ENCODE assay signal across 7 mouse cellular contexts in genomic region chr10:128302357-128302756, GRCm38 (mm10). TPM values are rescaled to one million over a fixed set of nuclear protein-coding genes. Genes with fewer than 3 reads are reported as not detected.
DNase-seq lines count a peak whose midpoint lies in the region; ATAC-seq and TF ChIP-seq lines count a peak whose summit lies in the region.

No protein-coding gene starts in this region.

- no peak for TF ChIP-seq EP300 in lung, postnatal 0 days (IDR thresholded peaks at IDR 0.05)
- no peak for TF ChIP-seq EP300 in stomach, postnatal 0 days (optimal IDR thresholded peaks at IDR 0.05)

- DNase-seq in lung, postnatal 0 days (ENCODE audit: low spot score) = peak; percentile 29
- no peak for DNase-seq in lung, postnatal 25 days (ENCODE audit: low spot score)
- no peak for DNase-seq in liver, embryonic 11.5 days (ENCODE audit: low spot score)
- DNase-seq in stomach, postnatal 0 days (ENCODE audit: low spot score) = no peak
- no peak for DNase-seq in left cerebral cortex, adult 11 months (ENCODE audit: low spot score)
- no peak for DNase-seq in gastrocnemius, postnatal 14 days

- no peak for TF ChIP-seq CTCF in lung, postnatal 0 days (IDR thresholded peaks at IDR 0.05)
- no peak for TF ChIP-seq CTCF in stomach, postnatal 0 days (IDR thresholded peaks at IDR 0.05; ENCODE audit: low read depth)

- no peaks in the 10 kb centered on the region for H3K27me3 ChIP-seq in lung, postnatal 0 days (replicated peaks; ENCODE audit: insufficient read depth, low read length)
- H3K27me3 ChIP-seq in liver, embryonic 11.5 days (replicated peaks; ENCODE audit: control insufficient read depth, insufficient read depth, low read length) = no peaks in the 10 kb centered on the region
- no peaks in the 10 kb centered on the region for H3K27me3 ChIP-seq in stomach, postnatal 0 days (ENCODE audit: control insufficient read depth, insufficient read depth, low read length)

- H3K27ac ChIP-seq in lung, postnatal 0 days (ENCODE audit: low read length) = peak overlapping the region; percentile 92
- peak overlapping the region; percentile 91 for H3K27ac ChIP-seq in liver, embryonic 11.5 days (ENCODE audit: low read depth, low read length)
- peak overlapping the region; percentile 97 for H3K27ac ChIP-seq in stomach, postnatal 0 days (replicated peaks)

- H3K9me3 ChIP-seq in lung, postnatal 0 days (ENCODE audit: low read length) = no peaks in the 10 kb centered on the region
- H3K9me3 ChIP-seq in liver, embryonic 11.5 days (ENCODE audit: control insufficient read depth, low read length) = no peaks in the 10 kb centered on the region
- no peaks in the 10 kb centered on the region for H3K9me3 ChIP-seq in stomach, postnatal 0 days (ENCODE audit: control insufficient read depth, low read length)

- peaks cover 20% of the 10 kb centered on the region for H3K4me1 ChIP-seq in lung, postnatal 0 days (ENCODE audit: insufficient read depth, low read depth, low read length)
- H3K4me1 ChIP-seq in liver, embryonic 11.5 days (replicated peaks; ENCODE audit: control insufficient read depth, insufficient read depth, low read length) = peaks cover 9% of the 10 kb centered on the region
- peaks cover 7% of the 10 kb centered on the region; the same call in 1 of the 2 replicates for H3K4me1 ChIP-seq in stomach, postnatal 0 days (replicated peaks; ENCODE audit: control insufficient read depth, insufficient read depth)

- 28% methylated on average over 3 of the region's 3 CpGs for WGBS in lung, postnatal 0 days
- 33% methylated on average over 3 of the region's 3 CpGs for WGBS in liver, embryonic 11.5 days
- WGBS in stomach, postnatal 0 days = 25% methylated on average over 3 of the region's 3 CpGs

- no peak for ATAC-seq in lung, postnatal 0 days
- ATAC-seq in erythroid progenitor cell, adult 5-6 weeks (replicated peaks; ENCODE audit: low FRiP score, poor library complexity, severe bottlenecking) = peak; percentile 4; the same call in 1 of the 2 replicates
- ATAC-seq in liver, embryonic 11.5 days (replicated peaks; ENCODE audit: low FRiP score) = no peak
- ATAC-seq in stomach, postnatal 0 days (ENCODE audit: low FRiP score, low TSS enrichment) = no peak

- H3K4me2 ChIP-seq in lung, postnatal 0 days (replicated peaks; ENCODE audit: low read depth, low read length) = peak overlapping the region; percentile 71
- peak overlapping the region; percentile 95 for H3K4me2 ChIP-seq in liver, embryonic 11.5 days
- peak overlapping the region; percentile 76 for H3K4me2 ChIP-seq in stomach, postnatal 0 days (replicated peaks; ENCODE audit: low read depth)

- H3K9ac ChIP-seq in lung, postnatal 0 days (replicated peaks; ENCODE audit: low read depth) = peak overlapping the region; percentile 61
- H3K9ac ChIP-seq in liver, embryonic 11.5 days (ENCODE audit: low read depth, low read length) = peak overlapping the region; percentile 87
- H3K9ac ChIP-seq in stomach, postnatal 0 days (ENCODE audit: low read length) = peak overlapping the region; percentile 84

- no peaks in the 10 kb centered on the region for H3K36me3 ChIP-seq in lung, postnatal 0 days (ENCODE audit: insufficient read depth, low read length)
- no peaks in the 10 kb centered on the region for H3K36me3 ChIP-seq in liver, embryonic 11.5 days (ENCODE audit: control insufficient read depth, insufficient read depth, low read length)
- H3K36me3 ChIP-seq in stomach, postnatal 0 days (ENCODE audit: control insufficient read depth, insufficient read depth, low read length) = no peaks in the 10 kb centered on the region

- intact Hi-C loops in gastrocnemius, postnatal 14 days (cut with DNase I; ENCODE audit: low total_unique reads) = no loop called here

- H3K4me3 ChIP-seq in lung, postnatal 0 days (ENCODE audit: low read depth, low read length) = peak overlapping the region; percentile 48
- peak overlapping the region; percentile 70 for H3K4me3 ChIP-seq in liver, embryonic 11.5 days (ENCODE audit: low read depth, low read length)
- peak overlapping the region; percentile 57 for H3K4me3 ChIP-seq in stomach, postnatal 0 days (ENCODE audit: low read depth, low read length)

RNA-seq across cellular contexts. Expression of gene Pan2, which starts 0.8 kb away (rescaled TPM):
- polyA plus RNA-seq in lung, postnatal 0 days (2015; fragmentation: Nextera tagmentation; extraction: Ambion mirVana) = 19.0 and 20.2 TPM in 2 replicates
- 34.8 and 42.9 TPM in 2 replicates for total RNA-seq in erythroid progenitor cell, adult 5-6 weeks (2015; ENCODE audit: low replicate concordance)
- total RNA-seq in erythroid progenitor cell, adult 5-6 weeks (2017; ENCODE audit: low replicate concordance) = 27.0 and 27.5 TPM in 2 replicates
- polyA plus RNA-seq in liver, embryonic 11.5 days (2014; fragmentation: Nextera tagmentation; extraction: Ambion mirVana) = 27.8 and 29.9 TPM in 2 replicates
- 12.6 and 14.1 TPM in 2 replicates for polyA plus RNA-seq in stomach, postnatal 0 days (2015; fragmentation: Nextera tagmentation; extraction: Ambion mirVana)
- total RNA-seq in gastrocnemius, postnatal 14 days (2021) = 1 to 10 TPM; 7.4 to 8.2 TPM

RNA-seq across cellular contexts. Expression of gene Il23a, which starts 3.8 kb away (rescaled TPM):
- polyA plus RNA-seq in lung, postnatal 0 days (2015; fragmentation: Nextera tagmentation; extraction: Ambion mirVana) = 0.30 and 0.32 TPM in 2 replicates
- total RNA-seq in erythroid progenitor cell, adult 5-6 weeks (2015; ENCODE audit: low replicate concordance) = not detected in 2 replicates
- total RNA-seq in erythroid progenitor cell, adult 5-6 weeks (2017; ENCODE audit: low replicate concordance) = 0.39 TPM in 1 of 2 replicates, not detected in the other
- 0.12 and 0.22 TPM in 2 replicates for polyA plus RNA-seq in liver, embryonic 11.5 days (2014; fragmentation: Nextera tagmentation; extraction: Ambion mirVana)
- 0.33 and 0.35 TPM in 2 replicates for polyA plus RNA-seq in stomach, postnatal 0 days (2015; fragmentation: Nextera tagmentation; extraction: Ambion mirVana)
- total RNA-seq in gastrocnemius, postnatal 14 days (2021) = not detected

RNA-seq across cellular contexts. Expression of gene Cnpy2, which starts 19.9 kb away (rescaled TPM):
- 243 and 244 TPM in 2 replicates for polyA plus RNA-seq in lung, postnatal 0 days (2015; fragmentation: Nextera tagmentation; extraction: Ambion mirVana)
- total RNA-seq in erythroid progenitor cell, adult 5-6 weeks (2015; ENCODE audit: low replicate concordance) = 40.7 and 44.4 TPM in 2 replicates
- 29.4 and 38.9 TPM in 2 replicates for total RNA-seq in erythroid progenitor cell, adult 5-6 weeks (2017; ENCODE audit: low replicate concordance)
- polyA plus RNA-seq in liver, embryonic 11.5 days (2014; fragmentation: Nextera tagmentation; extraction: Ambion mirVana) = 195 and 221 TPM in 2 replicates
- 214 and 218 TPM in 2 replicates for polyA plus RNA-seq in stomach, postnatal 0 days (2015; fragmentation: Nextera tagmentation; extraction: Ambion mirVana)
- total RNA-seq in gastrocnemius, postnatal 14 days (2021) = 10 to 100 TPM; 47.2 to 55.8 TPM

RNA-seq across cellular contexts. Expression of gene Stat2, which starts 32.0 kb away (rescaled TPM):
- polyA plus RNA-seq in lung, postnatal 0 days (2015; fragmentation: Nextera tagmentation; extraction: Ambion mirVana) = 11.8 and 13.4 TPM in 2 replicates
- 35.6 and 37.5 TPM in 2 replicates for total RNA-seq in erythroid progenitor cell, adult 5-6 weeks (2015; ENCODE audit: low replicate concordance)
- 30.0 and 40.0 TPM in 2 replicates for total RNA-seq in erythroid progenitor cell, adult 5-6 weeks (2017; ENCODE audit: low replicate concordance)
- polyA plus RNA-seq in liver, embryonic 11.5 days (2014; fragmentation: Nextera tagmentation; extraction: Ambion mirVana) = 12.5 and 14.9 TPM in 2 replicates
- polyA plus RNA-seq in stomach, postnatal 0 days (2015; fragmentation: Nextera tagmentation; extraction: Ambion mirVana) = 7.8 and 8.6 TPM in 2 replicates
- 1 to 10 TPM; 3.6 to 4.5 TPM for total RNA-seq in gastrocnemius, postnatal 14 days (2021)

RNA-seq across cellular contexts. Expression of gene Apof, which starts 33.9 kb away (rescaled TPM):
- not detected in 2 replicates for polyA plus RNA-seq in lung, postnatal 0 days (2015; fragmentation: Nextera tagmentation; extraction: Ambion mirVana)
- not detected in 2 replicates for total RNA-seq in erythroid progenitor cell, adult 5-6 weeks (2015; ENCODE audit: low replicate concordance)
- total RNA-seq in erythroid progenitor cell, adult 5-6 weeks (2017; ENCODE audit: low replicate concordance) = not detected in 2 replicates
- polyA plus RNA-seq in liver, embryonic 11.5 days (2014; fragmentation: Nextera tagmentation; extraction: Ambion mirVana) = 25.0 and 28.0 TPM in 2 replicates
- 1.1 and 2.5 TPM in 2 replicates for polyA plus RNA-seq in stomach, postnatal 0 days (2015; fragmentation: Nextera tagmentation; extraction: Ambion mirVana)
- not detected for total RNA-seq in gastrocnemius, postnatal 14 days (2021)
